Mouse (Mus musculus): ENCODE data around the gene Tanc1. TPM values are rescaled to one million over a fixed set of nuclear protein-coding genes. Genes with fewer than 3 reads are reported as not detected.

The Tanc1 gene
- polyA plus RNA-seq, 1 experiment from 2014 or later: 29.8 TPM

DNA sequence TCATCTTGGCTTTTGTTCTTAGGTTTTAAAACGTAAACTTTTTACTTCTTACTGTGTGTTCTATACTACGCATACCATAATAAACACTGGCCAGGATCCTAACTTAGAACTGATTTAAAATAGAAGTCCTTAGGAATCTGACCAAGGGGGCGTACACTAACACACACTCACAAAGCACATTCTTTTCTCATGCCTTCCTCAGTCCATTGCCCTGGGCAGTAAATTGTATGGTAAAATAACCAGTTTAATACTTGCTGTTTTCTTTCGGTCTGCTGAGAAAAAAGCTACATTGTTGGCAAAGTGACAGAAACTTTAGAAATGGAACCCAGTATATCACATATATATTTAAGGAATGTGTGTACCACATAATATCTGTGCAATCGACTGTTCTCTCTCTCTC is 2.9 kb upstream of the Tanc1 start:
- H3K9ac ChIP-seq (ENCODE audit: low read depth, low read length): no peak overlapping the region
- TF ChIP-seq CTCF (IDR thresholded peaks at IDR 0.05; ENCODE audit: low read depth): no peak
- DNase-seq (ENCODE audit: low spot score) (peak; percentile 81), ATAC-seq (replicated peaks; ENCODE audit: low FRiP score, low read depth) (no peak)
- H3K9me3 ChIP-seq (replicated peaks; ENCODE audit: low read length): no peaks in the 10 kb centered on the region
- H3K4me3 ChIP-seq (replicated peaks; ENCODE audit: low read depth, low read length): no peak overlapping the region
- H3K4me2 ChIP-seq (ENCODE audit: low read length): peak overlapping the region; percentile 21
- H3K27ac ChIP-seq: no peak overlapping the region; the same call in 1 of the 2 replicates
- 20% methylated on average over 5 of the region's 5 CpGs for WGBS
- no peaks in the 10 kb centered on the region for H3K27me3 ChIP-seq (ENCODE audit: insufficient read depth, low read length)
- H3K36me3 ChIP-seq (ENCODE audit: insufficient read depth, low read length): 0 out of 2 replicates have a peak, but pooled peaks cover under 1% of the 10 kb centered on the region
- peaks cover 12% of the 10 kb centered on the region for H3K4me1 ChIP-seq (replicated peaks; ENCODE audit: insufficient read depth, low read length)

DNA sequence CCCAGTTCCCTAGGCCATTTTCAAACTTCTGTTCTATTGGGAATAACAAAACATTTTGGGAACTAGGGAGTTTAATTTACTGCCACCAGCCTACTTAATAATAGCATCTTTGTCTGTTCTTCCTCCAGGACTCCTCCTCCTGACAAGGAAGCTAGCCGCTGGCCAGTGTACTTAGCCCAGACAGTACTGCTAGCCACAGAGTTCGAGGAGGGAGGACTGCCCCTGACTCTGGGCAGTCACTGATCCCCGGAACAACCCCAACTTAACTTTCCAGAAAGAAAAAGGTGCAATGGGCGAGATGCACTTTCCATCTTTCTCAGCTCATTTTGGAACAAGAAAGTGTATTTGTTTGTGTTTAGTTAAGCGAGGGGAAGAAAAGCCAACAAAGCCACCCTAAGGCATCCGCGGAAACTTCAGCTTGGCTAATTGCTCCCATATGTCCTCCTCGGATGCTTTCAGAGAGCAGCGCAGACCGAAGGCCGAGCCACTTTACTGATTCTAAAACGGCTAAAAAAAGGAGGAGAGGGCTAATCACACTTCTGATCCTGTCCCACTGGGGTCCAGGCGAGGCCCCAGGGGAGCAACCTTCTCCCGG is 529 bp upstream of the Tanc1 start:
- peak overlapping the region; percentile 98 for H3K9ac ChIP-seq (ENCODE audit: low read depth, low read length)
- H3K4me3 ChIP-seq (replicated peaks; ENCODE audit: low read depth, low read length): peak overlapping the region; percentile 98
- DNase-seq (ENCODE audit: low spot score): peak; percentile 69
- no peak for ATAC-seq (replicated peaks; ENCODE audit: low FRiP score, low read depth)
- peaks cover 24% of the 10 kb centered on the region for H3K4me1 ChIP-seq (replicated peaks; ENCODE audit: insufficient read depth, low read length)
- H3K27me3 ChIP-seq (ENCODE audit: insufficient read depth, low read length): no peaks in the 10 kb centered on the region
- H3K4me2 ChIP-seq (ENCODE audit: low read length): peak overlapping the region; percentile 84
- no peaks in the 10 kb centered on the region for H3K36me3 ChIP-seq (ENCODE audit: insufficient read depth, low read length)
- peak overlapping the region; percentile 99 for H3K27ac ChIP-seq
- H3K9me3 ChIP-seq (replicated peaks; ENCODE audit: low read length): no peaks in the 10 kb centered on the region
- TF ChIP-seq CTCF (IDR thresholded peaks at IDR 0.05; ENCODE audit: low read depth): no peak
- 2% methylated on average over 14 of the region's 14 CpGs for WGBS

DNA sequence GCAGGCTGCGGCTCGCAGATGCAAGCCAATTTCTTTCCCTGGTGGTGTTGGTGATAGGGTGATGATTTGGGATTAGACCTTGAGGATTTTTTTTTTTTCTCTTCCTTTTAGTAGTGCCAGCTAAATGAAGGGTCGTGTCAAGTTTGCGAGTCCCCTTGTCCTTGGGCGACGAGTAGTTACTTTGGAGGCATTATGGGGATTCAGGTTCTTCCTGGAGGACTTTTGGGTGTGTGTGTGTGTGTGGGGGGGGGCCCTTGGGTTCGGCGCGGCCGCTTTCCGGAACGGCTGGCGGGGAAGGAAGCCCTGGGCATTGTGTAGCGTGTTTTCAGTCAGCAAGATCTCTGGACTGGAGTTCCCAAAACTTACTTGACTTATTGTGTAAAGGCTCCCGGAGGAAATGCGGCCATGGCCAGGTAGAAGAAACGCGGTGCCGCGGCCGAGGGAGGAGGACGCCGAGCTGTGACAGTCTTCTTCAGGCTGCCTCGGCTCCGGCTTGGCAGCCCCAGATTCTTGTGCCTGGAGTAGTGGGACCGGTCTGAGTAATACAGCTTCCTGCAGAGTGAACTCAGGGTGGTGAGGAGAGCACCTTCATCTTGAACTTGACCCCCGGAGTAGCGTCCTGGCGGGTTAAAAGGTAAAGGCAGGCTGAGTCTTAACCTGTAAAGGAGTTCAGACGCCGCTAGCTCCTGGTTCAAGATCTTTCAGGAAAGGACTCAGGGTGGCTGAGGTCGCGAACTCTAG is 1.1 kb downstream of the Tanc1 start:
- no peaks in the 10 kb centered on the region for H3K9me3 ChIP-seq (replicated peaks; ENCODE audit: low read length)
- peak overlapping the region; percentile 98 for H3K9ac ChIP-seq (ENCODE audit: low read depth, low read length)
- ATAC-seq (replicated peaks; ENCODE audit: low FRiP score, low read depth): peak; percentile 37
- H3K4me3 ChIP-seq (replicated peaks; ENCODE audit: low read depth, low read length): peak overlapping the region; percentile 98
- TF ChIP-seq CTCF (IDR thresholded peaks at IDR 0.05; ENCODE audit: low read depth): no peak
- peaks cover 27% of the 10 kb centered on the region for H3K4me1 ChIP-seq (replicated peaks; ENCODE audit: insufficient read depth, low read length)
- WGBS: under 1% methylated on average over 33 of the region's 33 CpGs
- peak; percentile 48 for DNase-seq (ENCODE audit: low spot score)
- H3K4me2 ChIP-seq (ENCODE audit: low read length): peak overlapping the region; percentile 84
- H3K36me3 ChIP-seq (ENCODE audit: insufficient read depth, low read length): no peaks in the 10 kb centered on the region
- peak overlapping the region; percentile 99 for H3K27ac ChIP-seq
- H3K27me3 ChIP-seq (ENCODE audit: insufficient read depth, low read length): no peaks in the 10 kb centered on the region

DNA sequence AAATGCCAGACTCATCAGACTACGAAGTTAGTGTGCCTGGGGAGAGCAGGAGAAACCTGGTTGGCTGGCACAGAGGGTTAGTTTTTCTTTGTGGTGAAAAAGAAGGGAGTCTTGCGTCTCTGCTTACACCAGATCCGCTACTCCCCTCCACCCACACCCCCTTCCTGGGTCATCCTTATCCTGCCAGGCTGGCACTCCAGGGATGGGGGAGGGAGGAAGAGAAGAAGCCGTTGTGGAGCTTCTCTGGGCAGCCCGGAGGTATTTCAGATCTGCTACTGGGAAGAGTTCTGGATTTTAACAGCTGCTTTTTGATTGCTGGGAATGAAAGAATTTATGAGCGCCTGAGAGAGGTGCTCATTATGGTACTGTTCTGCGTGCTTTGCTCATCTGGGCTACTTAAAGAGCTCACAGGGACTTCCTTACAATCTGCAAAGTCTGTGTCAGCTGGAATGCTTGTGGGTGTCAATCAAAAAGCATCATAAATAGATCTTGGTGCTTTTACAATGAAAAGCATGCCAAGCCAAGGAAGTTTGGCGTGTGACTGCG is 1.7 kb downstream of the Tanc1 start:
- H3K4me2 ChIP-seq (ENCODE audit: low read length): peak overlapping the region; percentile 84
- H3K4me3 ChIP-seq (replicated peaks; ENCODE audit: low read depth, low read length): peak overlapping the region; percentile 98
- peak overlapping the region; percentile 98 for H3K9ac ChIP-seq (ENCODE audit: low read depth, low read length)
- no peak for TF ChIP-seq CTCF (IDR thresholded peaks at IDR 0.05; ENCODE audit: low read depth)
- H3K36me3 ChIP-seq (ENCODE audit: insufficient read depth, low read length): no peaks in the 10 kb centered on the region
- H3K9me3 ChIP-seq (replicated peaks; ENCODE audit: low read length): no peaks in the 10 kb centered on the region
- ATAC-seq (replicated peaks; ENCODE audit: low FRiP score, low read depth) (peak; percentile 52), DNase-seq (ENCODE audit: low spot score) (peak; percentile 87)
- peak overlapping the region; percentile 99 for H3K27ac ChIP-seq
- WGBS: 4% methylated on average over 9 of the region's 9 CpGs
- no peaks in the 10 kb centered on the region for H3K27me3 ChIP-seq (ENCODE audit: insufficient read depth, low read length)
- H3K4me1 ChIP-seq (replicated peaks; ENCODE audit: insufficient read depth, low read length): peaks cover 25% of the 10 kb centered on the region

DNA sequence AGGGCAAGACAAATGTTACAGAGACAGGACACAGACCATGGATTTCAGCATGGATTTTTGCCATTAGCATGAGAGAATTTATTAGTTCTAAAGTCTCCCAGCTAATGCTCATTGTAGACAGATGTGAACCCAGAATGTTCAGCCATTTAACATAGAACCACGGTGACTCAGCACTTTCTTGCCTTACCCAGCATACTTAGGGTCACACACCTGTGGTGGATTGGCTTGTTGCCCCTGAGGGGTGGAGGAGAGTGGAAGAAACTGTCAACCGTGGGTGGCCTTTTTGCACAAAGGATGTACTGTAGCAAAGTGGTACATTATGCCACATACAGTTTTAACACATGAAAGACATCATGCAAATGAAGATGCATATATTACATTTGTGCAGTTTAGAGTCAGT is 5.0 kb downstream of the Tanc1 start:
- peaks cover 16% of the 10 kb centered on the region; the same call in 1 of the 2 replicates for H3K4me1 ChIP-seq (replicated peaks; ENCODE audit: insufficient read depth, low read length)
- no peaks in the 10 kb centered on the region for H3K36me3 ChIP-seq (ENCODE audit: insufficient read depth, low read length)
- no peak overlapping the region for H3K27ac ChIP-seq
- no peak for ATAC-seq (replicated peaks; ENCODE audit: low FRiP score, low read depth)
- TF ChIP-seq CTCF (IDR thresholded peaks at IDR 0.05; ENCODE audit: low read depth): no peak
- no peaks in the 10 kb centered on the region for H3K9me3 ChIP-seq (replicated peaks; ENCODE audit: low read length)
- no peak overlapping the region for H3K4me3 ChIP-seq (replicated peaks; ENCODE audit: low read depth, low read length)
- H3K9ac ChIP-seq (ENCODE audit: low read depth, low read length): no peak overlapping the region
- no peaks in the 10 kb centered on the region for H3K27me3 ChIP-seq (ENCODE audit: insufficient read depth, low read length)
- no peak overlapping the region for H3K4me2 ChIP-seq (ENCODE audit: low read length)
- 62% methylated on average over 2 of the region's 2 CpGs for WGBS
- DNase-seq (ENCODE audit: low spot score): no peak

DNA sequence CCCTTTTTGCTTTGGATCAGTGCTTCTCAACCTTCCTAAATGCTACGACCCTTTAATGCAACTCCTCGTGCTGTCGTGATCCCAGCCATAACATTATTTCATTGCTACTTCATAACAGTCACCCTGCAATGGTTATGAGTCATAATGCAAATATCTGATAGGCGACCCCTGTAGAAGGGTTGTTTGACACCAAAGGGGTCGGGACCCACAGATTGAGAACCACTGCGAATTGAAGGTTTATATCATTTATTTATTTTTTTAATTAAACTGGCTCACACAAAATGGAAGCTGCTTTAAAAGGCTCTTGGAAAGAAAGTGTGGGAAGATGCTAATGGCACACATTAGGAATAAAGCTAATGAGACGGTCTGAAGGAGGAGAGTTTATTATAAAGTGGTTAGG is 7.2 kb downstream of the Tanc1 start:
- Histone ChIP-seq H3K4me1 (replicated peaks; ENCODE audit: insufficient read depth, low read length) (peaks cover 20% of the 10 kb centered on the region; the same call in 1 of the 2 replicates), H3K9ac (ENCODE audit: low read depth, low read length) (no peak overlapping the region), H3K27ac (no peak overlapping the region), H3K4me2 (ENCODE audit: low read length) (no peak overlapping the region), H3K9me3 (replicated peaks; ENCODE audit: low read length) (no peaks in the 10 kb centered on the region), H3K36me3 (ENCODE audit: insufficient read depth, low read length) (no peaks in the 10 kb centered on the region), H3K27me3 (ENCODE audit: insufficient read depth, low read length) (no peaks in the 10 kb centered on the region), H3K4me3 (replicated peaks; ENCODE audit: low read depth, low read length) (no peak overlapping the region)
- TF ChIP-seq CTCF (IDR thresholded peaks at IDR 0.05; ENCODE audit: low read depth): no peak
- 66% methylated on average over 7 of the region's 7 CpGs for WGBS
- ATAC-seq (replicated peaks; ENCODE audit: low FRiP score, low read depth): no peak
- DNase-seq (ENCODE audit: low spot score): no peak

Measured in kidney, postnatal 0 days (tissue).